Mouse (Mus musculus): ENCODE measurements around the gene Gse1. TPM values are rescaled to one million over a fixed set of nuclear protein-coding genes. Genes with fewer than 3 reads are reported as not detected.

Gse1 gene
- polyA plus RNA-seq, 1 experiment from 2014 or later = 24.0 TPM

GRCm38 (mm10) chr8:120571561-120571960, 343.3 kb downstream of the Gse1 start:
- H3K27ac ChIP-seq = no peak overlapping the region
- H3K4me2 ChIP-seq = no peak overlapping the region
- WGBS = 81% methylated on average over 8 of the region's 8 CpGs
- no peak for ATAC-seq
- no peak overlapping the region for H3K4me3 ChIP-seq
- H3K4me1 ChIP-seq = peaks cover 21% of the 10 kb centered on the region
- peaks cover 100% of the 10 kb centered on the region for H3K36me3 ChIP-seq (ENCODE audit: poor library complexity, severe bottlenecking)
- no peaks in the 10 kb centered on the region for H3K9me3 ChIP-seq (replicated peaks)
- H3K27me3 ChIP-seq = no peaks in the 10 kb centered on the region
- no peak overlapping the region for H3K9ac ChIP-seq

DNA sequence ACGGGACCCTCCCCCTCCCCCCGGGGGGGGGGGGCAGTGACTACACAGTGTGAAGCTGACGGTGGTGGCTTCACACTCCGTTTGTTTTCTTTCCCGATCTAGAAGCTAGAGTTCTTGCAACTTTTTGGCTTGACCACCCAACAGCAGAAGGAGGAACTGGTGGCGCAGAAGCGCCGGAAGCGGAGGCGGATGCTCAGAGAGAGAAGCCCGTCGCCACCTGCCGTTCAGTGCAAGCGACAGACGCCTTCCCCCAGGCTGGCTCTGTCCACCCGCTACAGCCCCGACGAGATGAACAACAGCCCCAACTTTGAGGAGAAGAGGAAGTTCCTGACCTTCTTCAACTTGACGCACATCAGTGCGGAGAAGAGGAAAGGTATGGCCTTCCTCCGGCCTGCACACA, 344.3 kb downstream of the Gse1 start:
- no peaks in the 10 kb centered on the region for H3K27me3 ChIP-seq
- 80% methylated on average over 21 of the region's 21 CpGs for WGBS

DNA sequence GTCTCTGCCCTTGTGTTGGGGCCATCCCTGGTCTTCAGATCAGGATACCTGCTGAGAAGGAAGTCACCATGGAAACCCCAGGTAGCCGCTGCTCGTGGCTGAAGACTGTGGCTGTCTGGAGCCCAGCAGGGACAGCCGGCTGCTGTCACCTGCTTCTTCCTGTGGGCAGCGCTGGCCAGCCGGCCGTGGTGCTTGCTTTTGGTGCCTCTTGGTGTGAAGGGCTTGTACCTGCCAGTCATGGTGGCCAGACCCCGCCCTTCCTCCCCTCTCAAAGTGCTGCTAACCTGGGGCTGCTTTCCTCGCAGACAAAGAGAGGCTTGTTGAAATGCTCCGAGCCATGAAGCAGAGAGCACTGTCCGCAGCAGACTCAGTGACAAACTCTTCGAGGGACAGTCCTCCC, 345.6 kb downstream of the Gse1 start:
- Histone ChIP-seq H3K4me1 (peaks cover 11% of the 10 kb centered on the region), H3K27ac (no peak overlapping the region), H3K4me3 (no peak overlapping the region), H3K27me3 (no peaks in the 10 kb centered on the region), H3K9me3 (replicated peaks) (no peaks in the 10 kb centered on the region), H3K4me2 (no peak overlapping the region), H3K9ac (no peak overlapping the region), H3K36me3 (ENCODE audit: poor library complexity, severe bottlenecking) (peaks cover 100% of the 10 kb centered on the region)
- WGBS = 62% methylated on average over 11 of the region's 11 CpGs
- no peak for ATAC-seq

More for the DNA sequence above, 344.3 kb downstream of the Gse1 start:
- no peak overlapping the region for H3K4me2 ChIP-seq
- no peak overlapping the region for H3K27ac ChIP-seq
- peaks cover 11% of the 10 kb centered on the region for H3K4me1 ChIP-seq
- no peaks in the 10 kb centered on the region for H3K9me3 ChIP-seq (replicated peaks)
- H3K9ac ChIP-seq = no peak overlapping the region
- no peak overlapping the region for H3K4me3 ChIP-seq
- peaks cover 100% of the 10 kb centered on the region for H3K36me3 ChIP-seq (ENCODE audit: poor library complexity, severe bottlenecking)
- no peak for ATAC-seq

- H3K27me3 ChIP-seq = no peaks in the 10 kb centered on the region
- H3K9me3 ChIP-seq (replicated peaks) = no peaks in the 10 kb centered on the region
- H3K4me3 ChIP-seq = no peak overlapping the region
- H3K9ac ChIP-seq = no peak overlapping the region
- no peak for ATAC-seq
- no peak overlapping the region for H3K4me2 ChIP-seq
- H3K36me3 ChIP-seq (ENCODE audit: poor library complexity, severe bottlenecking) = peaks cover 99% of the 10 kb centered on the region
- H3K4me1 ChIP-seq = peaks cover 8% of the 10 kb centered on the region
- 82% methylated on average over 19 of the region's 19 CpGs for WGBS
- H3K27ac ChIP-seq = 0 out of 2 replicates have a peak overlapping the region, but pooled peaks have one; percentile 5
Observed at GRCm38 (mm10) chr8:120574941-120575340, 346.7 kb downstream of the Gse1 start.

GRCm38 (mm10) chr8:120575801-120576200, 347.5 kb downstream of the Gse1 start:
- Histone ChIP-seq H3K4me2 (no peak overlapping the region), H3K4me1 (no peaks in the 10 kb centered on the region), H3K9me3 (replicated peaks) (no peaks in the 10 kb centered on the region), H3K9ac (no peak overlapping the region), H3K36me3 (ENCODE audit: poor library complexity, severe bottlenecking) (peaks cover 99% of the 10 kb centered on the region), H3K27me3 (no peaks in the 10 kb centered on the region), H3K27ac (0 out of 2 replicates have a peak overlapping the region, but pooled peaks have one; percentile 23), H3K4me3 (no peak overlapping the region)
- 80% methylated on average over 9 of the region's 9 CpGs for WGBS
- ATAC-seq = no peak

- Histone ChIP-seq H3K27ac (peak overlapping the region; percentile 22), H3K36me3 (ENCODE audit: poor library complexity, severe bottlenecking) (peaks cover 96% of the 10 kb centered on the region), H3K4me3 (no peak overlapping the region), H3K27me3 (no peaks in the 10 kb centered on the region), H3K4me1 (no peaks in the 10 kb centered on the region), H3K4me2 (no peak overlapping the region), H3K9me3 (replicated peaks) (no peaks in the 10 kb centered on the region), H3K9ac (no peak overlapping the region)
- ATAC-seq = no peak
- WGBS = 83% methylated on average over 17 of the region's 17 CpGs
Observed at GRCm38 (mm10) chr8:120577821-120578220, 349.6 kb downstream of the Gse1 start.

GRCm38 (mm10) chr8:120580336-120581000, 352.2 kb downstream of the Gse1 start:
- no peak overlapping the region for H3K4me3 ChIP-seq
- WGBS = 85% methylated on average over 8 of the region's 8 CpGs
- no peaks in the 10 kb centered on the region for H3K4me1 ChIP-seq
- H3K27me3 ChIP-seq = no peaks in the 10 kb centered on the region
- no peak for ATAC-seq
- no peak overlapping the region for H3K4me2 ChIP-seq
- no peak overlapping the region for H3K9ac ChIP-seq
- peaks cover 79% of the 10 kb centered on the region for H3K36me3 ChIP-seq (ENCODE audit: poor library complexity, severe bottlenecking)
- peak overlapping the region; percentile 48; the same call in 1 of the 2 replicates for H3K27ac ChIP-seq
- no peaks in the 10 kb centered on the region for H3K9me3 ChIP-seq (replicated peaks)

GRCm38 (mm10) chr8:120581329-120581728, 353.1 kb downstream of the Gse1 start:
- peaks cover 71% of the 10 kb centered on the region for H3K36me3 ChIP-seq (ENCODE audit: poor library complexity, severe bottlenecking)
- no peaks in the 10 kb centered on the region for H3K4me1 ChIP-seq
- H3K4me3 ChIP-seq = no peak overlapping the region
- H3K9me3 ChIP-seq (replicated peaks) = no peaks in the 10 kb centered on the region
- no peak overlapping the region for H3K4me2 ChIP-seq
- no peaks in the 10 kb centered on the region for H3K27me3 ChIP-seq
- no peak overlapping the region for H3K27ac ChIP-seq
- no peak overlapping the region for H3K9ac ChIP-seq
- no peak for ATAC-seq
- 87% methylated on average over 12 of the region's 12 CpGs for WGBS

DNA sequence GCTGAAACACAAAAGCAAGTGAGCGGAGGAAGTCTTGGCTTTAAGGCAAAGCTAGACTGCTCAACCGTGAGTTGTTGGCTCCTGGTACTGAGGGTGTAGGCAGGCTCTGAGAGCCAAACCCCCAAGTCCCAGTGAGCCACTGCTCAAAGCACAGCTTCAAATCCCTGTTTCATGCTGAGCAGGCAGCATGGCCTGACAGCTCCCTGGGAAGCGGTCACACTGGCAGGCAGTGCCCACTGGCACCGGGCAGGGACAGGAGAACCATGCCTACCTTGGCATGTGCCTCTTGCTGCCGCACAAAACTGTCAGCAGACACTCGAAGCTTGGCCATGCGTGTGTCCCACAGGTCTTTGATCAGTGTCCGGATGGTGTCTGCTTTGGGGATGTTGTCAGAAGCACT, 353.6 kb downstream of the Gse1 start:
- Histone ChIP-seq H3K4me3 (no peak overlapping the region), H3K27me3 (no peaks in the 10 kb centered on the region), H3K9ac (no peak overlapping the region), H3K4me1 (no peaks in the 10 kb centered on the region), H3K4me2 (no peak overlapping the region), H3K27ac (0 out of 2 replicates have a peak overlapping the region, but pooled peaks have one; percentile 14), H3K9me3 (replicated peaks) (no peaks in the 10 kb centered on the region), H3K36me3 (ENCODE audit: poor library complexity, severe bottlenecking) (peaks cover 66% of the 10 kb centered on the region)
- WGBS = 93% methylated on average over 8 of the region's 8 CpGs
- no peak for ATAC-seq

DNA sequence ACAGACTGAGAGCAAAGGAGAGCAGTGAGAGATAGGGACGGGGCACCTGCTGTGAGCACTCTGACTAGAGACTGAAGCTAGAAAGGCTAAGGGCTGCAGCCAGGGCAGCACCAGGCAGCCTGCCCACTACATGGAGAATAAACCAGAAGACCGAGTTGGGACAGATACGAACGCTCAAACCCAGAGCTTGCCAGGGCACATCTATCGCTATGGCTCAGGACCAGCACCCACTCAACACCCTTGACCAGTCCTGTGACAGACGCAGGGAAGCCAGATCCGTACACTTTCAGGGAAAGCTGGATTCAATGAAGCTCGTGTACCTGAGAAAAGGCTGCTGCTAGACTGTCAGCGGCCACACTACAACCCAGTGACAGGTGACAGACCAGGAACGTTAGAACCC, 357.3 kb downstream of the Gse1 start:
- ATAC-seq = no peak
- H3K4me2 ChIP-seq = no peak overlapping the region
- H3K9me3 ChIP-seq (replicated peaks) = no peaks in the 10 kb centered on the region
- peaks cover 18% of the 10 kb centered on the region for H3K4me1 ChIP-seq
- no peaks in the 10 kb centered on the region for H3K27me3 ChIP-seq
- H3K4me3 ChIP-seq = no peak overlapping the region
- H3K36me3 ChIP-seq (ENCODE audit: poor library complexity, severe bottlenecking) = peaks cover 30% of the 10 kb centered on the region
- no peak overlapping the region for H3K9ac ChIP-seq
- 91% methylated on average over 10 of the region's 10 CpGs for WGBS
- no peak overlapping the region for H3K27ac ChIP-seq

GRCm38 (mm10) chr8:120588908-120589771, 360.9 kb downstream of the Gse1 start, which contains the start of gene Gins2:
Gene Gins2 (minus strand): TSS chr8:120589304.
- peak within 1 kb of the TSS; percentile 64 for H3K4me3 ChIP-seq
- ATAC-seq = peak; percentile 99
- under 1% methylated on average over 67 of the region's 67 CpGs for WGBS
- peak within 1 kb of the TSS; percentile 83 for H3K4me2 ChIP-seq
- peaks cover 18% of the 10 kb centered on the region for H3K4me1 ChIP-seq
- H3K9ac ChIP-seq = peak within 1 kb of the TSS; percentile 67
- H3K27ac ChIP-seq = no peak within 1 kb of the TSS
- no peaks in the 10 kb centered on the region for H3K9me3 ChIP-seq (replicated peaks)
- H3K27me3 ChIP-seq = no peaks in the 10 kb centered on the region
- H3K36me3 ChIP-seq (ENCODE audit: poor library complexity, severe bottlenecking) = peaks cover 10% of the 10 kb centered on the region

DNA sequence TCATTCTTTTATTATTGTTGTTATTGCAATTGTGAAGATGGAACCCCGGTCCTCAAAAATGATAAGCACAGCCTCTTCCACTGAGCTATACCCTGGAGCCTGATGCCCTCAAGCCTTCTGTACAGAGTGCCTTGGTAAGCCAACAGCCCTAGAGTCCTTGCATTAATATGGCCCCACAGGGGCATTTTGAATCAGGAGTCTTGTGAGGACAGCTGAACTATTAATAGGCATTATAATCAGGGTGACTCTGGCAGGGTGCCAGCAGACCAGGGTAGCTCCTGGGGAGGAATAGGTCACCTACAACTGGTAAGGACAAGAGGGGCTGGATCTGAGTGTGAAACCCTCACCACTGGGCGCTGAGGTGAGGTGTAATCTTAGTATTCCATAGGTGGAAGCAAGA, 361.7 kb downstream of the Gse1 start:
- H3K9ac ChIP-seq = peak overlapping the region; percentile 57
- ATAC-seq = no peak
- 64% methylated on average over 2 of the region's 2 CpGs for WGBS
- H3K27me3 ChIP-seq = no peaks in the 10 kb centered on the region
- H3K36me3 ChIP-seq (ENCODE audit: poor library complexity, severe bottlenecking) = peaks cover 5% of the 10 kb centered on the region
- peak overlapping the region; percentile 64 for H3K4me3 ChIP-seq
- H3K4me1 ChIP-seq = peaks cover 18% of the 10 kb centered on the region
- H3K27ac ChIP-seq = no peak overlapping the region
- no peaks in the 10 kb centered on the region for H3K9me3 ChIP-seq (replicated peaks)
- H3K4me2 ChIP-seq = peak overlapping the region; percentile 83
